Mouse (Mus musculus) thymus, adult 2 months (tissue): Measurements from ENCODE around the gene Tectb.

ENCODE experiments used
- CTCF ChIP-seq: fragments of 200-500 bp; IDR thresholded peaks from 2 replicates; pipeline ENCODE4 v1.5.1; 2012; ENCODE audit warnings: mild to moderate bottlenecking, control low read depth, low read length, moderate library complexity, borderline replicate concordance; ENCODE audit not compliant: control insufficient read depth, poor library complexity, insufficient read depth; ENCODE audit errors: extremely low read depth
- POLR2A ChIP-seq: fragments of 200-500 bp; IDR thresholded peaks from 2 replicates; pipeline ENCODE4 v1.6.1; 2012; ENCODE audit warnings: mild to moderate bottlenecking, low read length, control low read depth, moderate library complexity; ENCODE audit not compliant: control insufficient read depth, poor library complexity, insufficient read depth; ENCODE audit errors: extremely low read depth

- no peak for TF ChIP-seq POLR2A
- TF ChIP-seq CTCF = no peak
Observed at GRCm38 (mm10) chr19:55145136-55145535, 35.4 kb upstream of the Tectb start.
